Mouse (Mus musculus): ENCODE data around the gene Tmem252. TPM values are rescaled to one million over a fixed set of nuclear protein-coding genes. Genes with fewer than 3 reads are reported as not detected.
"Not testable (repeated sequence)": the region's sequence is repeated elsewhere in the genome, so short reads cannot be mapped to it uniquely, and the experiment has no call there.

Gene Tmem252
- polyA plus RNA-seq, 1 experiment from 2014 or later: 3.9 TPM

DNA sequence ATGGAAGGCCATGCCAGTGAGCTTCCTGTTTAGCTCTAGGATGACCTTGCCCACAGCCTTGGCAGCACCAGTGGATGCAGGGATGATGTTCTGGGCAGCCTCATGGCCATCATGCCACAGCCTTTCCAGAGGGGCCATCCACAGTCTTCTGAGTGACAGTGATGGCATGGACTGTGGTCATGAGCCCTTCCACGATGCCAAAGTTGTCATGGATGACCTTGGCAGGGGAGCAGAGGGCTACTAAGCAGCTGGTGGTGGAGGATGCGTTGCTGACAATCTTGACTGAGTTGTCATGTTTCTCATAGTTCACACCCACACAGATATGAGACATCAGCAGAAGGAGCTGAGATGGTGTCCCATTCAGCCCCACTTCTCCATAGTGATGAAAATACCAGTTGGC, 18.9 kb downstream of the Tmem252 start:
- no peak overlapping the region for H3K4me3 ChIP-seq (ENCODE audit: low read length)
- H3K9me3 ChIP-seq (replicated peaks; ENCODE audit: control insufficient read depth, low read length): no peaks in the 10 kb centered on the region
- no peak overlapping the region for H3K27ac ChIP-seq (ENCODE audit: low read length)
- WGBS: 56% methylated on average over 2 of the region's 2 CpGs
- H3K4me2 ChIP-seq (ENCODE audit: low read depth, low read length): no peak overlapping the region
- peaks cover 11% of the 10 kb centered on the region for H3K4me1 ChIP-seq (ENCODE audit: control insufficient read depth, insufficient read depth, low read length)
- no peak overlapping the region for H3K9ac ChIP-seq (ENCODE audit: low read length)
- H3K36me3 ChIP-seq (ENCODE audit: control insufficient read depth, insufficient read depth): peaks cover 3% of the 10 kb centered on the region; the same call in 1 of the 2 replicates
- ATAC-seq (replicated peaks; ENCODE audit: extremely low read depth, insufficient read depth, low FRiP score): no peak
- no peaks in the 10 kb centered on the region for H3K27me3 ChIP-seq (ENCODE audit: control insufficient read depth, insufficient read depth, low read length)

DNA sequence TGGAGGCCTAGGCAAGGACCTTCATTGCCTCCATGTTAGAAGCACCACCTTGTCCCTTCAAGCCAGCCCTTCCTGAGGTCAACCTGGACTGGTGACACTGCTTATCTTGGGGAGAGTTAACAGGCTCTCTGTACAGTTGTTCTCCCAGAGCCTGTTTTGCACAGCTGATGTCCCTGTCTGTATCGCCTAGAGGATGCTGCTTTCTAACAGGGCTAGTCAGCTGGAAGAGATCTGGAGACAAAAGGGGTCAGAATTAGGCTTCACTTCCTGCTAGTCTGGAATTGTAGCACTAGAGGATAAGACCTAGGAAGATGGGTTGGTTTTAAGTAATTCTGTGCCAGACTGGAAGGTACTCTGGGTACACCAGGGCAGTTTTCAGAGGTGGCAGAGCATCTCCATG, 24.1 kb downstream of the Tmem252 start:
- Histone ChIP-seq H3K4me2 (ENCODE audit: low read depth, low read length) (no peak overlapping the region), H3K27me3 (ENCODE audit: control insufficient read depth, insufficient read depth, low read length) (no peaks in the 10 kb centered on the region), H3K4me1 (ENCODE audit: control insufficient read depth, insufficient read depth, low read length) (peaks cover 11% of the 10 kb centered on the region), H3K36me3 (ENCODE audit: control insufficient read depth, insufficient read depth) (no peaks in the 10 kb centered on the region), H3K9me3 (replicated peaks; ENCODE audit: control insufficient read depth, low read length) (no peaks in the 10 kb centered on the region), H3K4me3 (ENCODE audit: low read length) (no peak overlapping the region), H3K9ac (ENCODE audit: low read length) (no peak overlapping the region), H3K27ac (ENCODE audit: low read length) (no peak overlapping the region)
- WGBS: 48% methylated on average over 1 of the region's 1 CpGs
- ATAC-seq (replicated peaks; ENCODE audit: extremely low read depth, insufficient read depth, low FRiP score): no peak

DNA sequence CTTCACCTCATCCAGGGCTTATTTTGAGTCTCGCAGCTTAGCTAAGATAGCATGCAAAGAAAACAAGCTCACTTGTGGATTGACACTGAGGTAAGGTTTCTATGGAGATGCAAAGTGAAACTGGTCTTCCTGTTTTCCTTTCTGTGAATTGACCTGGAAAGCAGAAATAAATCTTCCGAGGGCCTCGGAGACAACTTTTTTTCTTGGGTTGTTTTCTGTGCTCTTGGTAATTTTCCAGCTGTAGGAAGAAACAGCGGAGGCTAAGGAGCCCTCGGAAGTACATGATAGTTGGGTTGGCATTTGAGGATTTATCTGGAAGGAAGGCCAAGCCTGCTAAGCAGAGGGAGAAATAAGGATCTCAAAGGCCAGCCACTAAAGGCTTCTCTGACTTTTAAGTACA, 24.8 kb downstream of the Tmem252 start:
- H3K27me3 ChIP-seq (ENCODE audit: control insufficient read depth, insufficient read depth, low read length): no peaks in the 10 kb centered on the region
- 0 out of 2 replicates have a peak overlapping the region, but pooled peaks have one; percentile 9 for H3K4me2 ChIP-seq (ENCODE audit: low read depth, low read length)
- H3K36me3 ChIP-seq (ENCODE audit: control insufficient read depth, insufficient read depth): no peaks in the 10 kb centered on the region
- no peaks in the 10 kb centered on the region for H3K9me3 ChIP-seq (replicated peaks; ENCODE audit: control insufficient read depth, low read length)
- no peak overlapping the region for H3K27ac ChIP-seq (ENCODE audit: low read length)
- H3K4me3 ChIP-seq (ENCODE audit: low read length): no peak overlapping the region
- peaks cover 11% of the 10 kb centered on the region for H3K4me1 ChIP-seq (ENCODE audit: control insufficient read depth, insufficient read depth, low read length)
- WGBS: 44% methylated on average over 5 of the region's 5 CpGs
- no peak overlapping the region for H3K9ac ChIP-seq (ENCODE audit: low read length)
- no peak for ATAC-seq (replicated peaks; ENCODE audit: extremely low read depth, insufficient read depth, low FRiP score)

DNA sequence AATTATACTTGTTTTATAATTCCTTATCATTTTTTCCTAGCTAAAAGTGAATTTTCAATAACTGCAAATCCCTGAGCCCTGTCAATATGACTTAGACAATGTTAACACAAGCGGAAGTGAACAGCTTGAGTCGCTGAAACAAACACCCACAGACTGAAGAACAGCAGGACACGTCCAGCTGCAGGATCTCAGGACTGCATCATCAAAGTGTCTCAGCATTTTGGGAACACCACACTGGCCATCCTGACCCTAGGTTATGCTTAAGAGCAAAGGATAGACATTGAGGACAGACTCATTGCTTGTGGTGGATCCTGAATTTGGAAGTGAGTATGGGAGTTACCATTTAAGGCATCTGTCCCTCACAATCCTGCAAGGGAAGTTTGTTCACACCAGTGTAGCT, 25.4 kb downstream of the Tmem252 start:
- Histone ChIP-seq H3K9me3 (replicated peaks; ENCODE audit: control insufficient read depth, low read length) (no peaks in the 10 kb centered on the region), H3K9ac (ENCODE audit: low read length) (no peak overlapping the region), H3K4me1 (ENCODE audit: control insufficient read depth, insufficient read depth, low read length) (peaks cover 11% of the 10 kb centered on the region), H3K4me2 (ENCODE audit: low read depth, low read length) (no peak overlapping the region), H3K27ac (ENCODE audit: low read length) (no peak overlapping the region), H3K27me3 (ENCODE audit: control insufficient read depth, insufficient read depth, low read length) (no peaks in the 10 kb centered on the region), H3K4me3 (ENCODE audit: low read length) (no peak overlapping the region), H3K36me3 (ENCODE audit: control insufficient read depth, insufficient read depth) (no peaks in the 10 kb centered on the region)
- WGBS: 74% methylated on average over 3 of the region's 3 CpGs
- ATAC-seq (replicated peaks; ENCODE audit: extremely low read depth, insufficient read depth, low FRiP score): no peak

DNA sequence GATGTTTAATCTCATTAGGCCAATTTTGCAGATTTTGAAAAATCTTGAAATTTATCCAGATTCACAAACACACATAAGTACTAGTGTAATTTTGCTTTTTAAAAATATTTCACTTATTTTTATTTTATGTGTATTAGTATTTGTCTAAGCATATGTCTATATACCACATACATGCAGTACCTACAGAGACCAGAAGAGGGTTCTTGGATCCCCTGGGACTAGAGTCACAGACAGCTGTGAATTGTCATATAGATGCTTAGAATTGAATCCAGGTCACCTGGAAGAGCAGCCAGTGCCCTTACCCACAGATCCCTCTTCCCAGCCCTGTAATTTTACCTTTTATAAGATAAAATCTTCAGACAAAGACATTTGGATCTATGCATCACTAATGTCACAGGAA, 26.1 kb downstream of the Tmem252 start:
- Histone ChIP-seq H3K4me1 (ENCODE audit: control insufficient read depth, insufficient read depth, low read length) (peaks cover 11% of the 10 kb centered on the region), H3K4me2 (ENCODE audit: low read depth, low read length) (no peak overlapping the region), H3K36me3 (ENCODE audit: control insufficient read depth, insufficient read depth) (no peaks in the 10 kb centered on the region), H3K27ac (ENCODE audit: low read length) (no peak overlapping the region), H3K27me3 (ENCODE audit: control insufficient read depth, insufficient read depth, low read length) (no peaks in the 10 kb centered on the region), H3K9ac (ENCODE audit: low read length) (no peak overlapping the region), H3K9me3 (replicated peaks; ENCODE audit: control insufficient read depth, low read length) (no peaks in the 10 kb centered on the region), H3K4me3 (ENCODE audit: low read length) (no peak overlapping the region)
- ATAC-seq (replicated peaks; ENCODE audit: extremely low read depth, insufficient read depth, low FRiP score): no peak

DNA sequence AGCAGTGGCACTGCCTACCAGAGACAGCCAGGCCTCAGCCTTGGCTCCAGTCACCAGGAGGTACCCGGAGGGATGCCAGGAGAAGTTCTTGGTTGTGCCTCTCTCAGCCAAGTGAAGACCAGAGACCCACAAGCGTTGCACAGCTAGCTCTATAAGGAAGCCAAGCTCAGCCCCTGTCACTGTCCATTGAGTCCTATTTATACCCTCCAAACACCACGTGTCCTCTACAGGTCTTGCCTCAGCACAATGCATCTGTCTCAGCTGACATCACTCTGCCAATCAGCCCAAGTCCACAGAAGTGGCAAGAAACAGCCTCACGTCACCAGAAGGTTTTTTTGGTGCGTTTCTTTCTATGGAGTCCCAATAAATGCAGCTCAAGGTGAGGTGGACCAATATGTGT, 26.9 kb downstream of the Tmem252 start:
- no peak overlapping the region for H3K27ac ChIP-seq (ENCODE audit: low read length)
- ATAC-seq (replicated peaks; ENCODE audit: extremely low read depth, insufficient read depth, low FRiP score): no peak
- no peak overlapping the region for H3K4me2 ChIP-seq (ENCODE audit: low read depth, low read length)
- H3K4me1 ChIP-seq (ENCODE audit: control insufficient read depth, insufficient read depth, low read length): peaks cover 17% of the 10 kb centered on the region
- no peaks in the 10 kb centered on the region for H3K36me3 ChIP-seq (ENCODE audit: control insufficient read depth, insufficient read depth)
- no peak overlapping the region for H3K9ac ChIP-seq (ENCODE audit: low read length)
- no peaks in the 10 kb centered on the region for H3K27me3 ChIP-seq (ENCODE audit: control insufficient read depth, insufficient read depth, low read length)
- 59% methylated on average over 5 of the region's 5 CpGs for WGBS
- H3K4me3 ChIP-seq (ENCODE audit: low read length): no peak overlapping the region
- no peaks in the 10 kb centered on the region for H3K9me3 ChIP-seq (replicated peaks; ENCODE audit: control insufficient read depth, low read length)

DNA sequence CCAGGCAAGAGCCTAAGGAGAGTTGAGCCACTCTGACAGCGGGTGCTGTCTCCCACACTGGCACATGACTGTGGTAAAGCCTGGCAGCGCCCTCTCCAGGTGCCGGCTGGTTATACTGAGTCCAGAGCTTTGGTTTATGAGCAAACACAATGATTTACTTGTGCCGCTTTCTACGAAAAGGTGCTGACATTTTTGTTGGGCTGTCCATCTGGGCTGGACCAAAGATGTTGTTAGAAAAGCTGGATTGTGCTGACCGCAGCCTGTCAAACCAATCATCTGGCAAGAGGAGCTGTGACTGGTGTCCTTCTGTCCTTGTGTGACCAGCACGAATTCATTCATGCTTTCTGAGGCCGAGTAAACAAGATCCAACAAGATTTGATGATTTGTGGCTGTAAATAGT, 27.9 kb downstream of the Tmem252 start:
- no peaks in the 10 kb centered on the region for H3K9me3 ChIP-seq (replicated peaks; ENCODE audit: control insufficient read depth, low read length)
- H3K4me1 ChIP-seq (ENCODE audit: control insufficient read depth, insufficient read depth, low read length): peaks cover 22% of the 10 kb centered on the region
- no peak overlapping the region for H3K4me2 ChIP-seq (ENCODE audit: low read depth, low read length)
- no peaks in the 10 kb centered on the region for H3K27me3 ChIP-seq (ENCODE audit: control insufficient read depth, insufficient read depth, low read length)
- H3K9ac ChIP-seq (ENCODE audit: low read length): no peak overlapping the region
- no peaks in the 10 kb centered on the region for H3K36me3 ChIP-seq (ENCODE audit: control insufficient read depth, insufficient read depth)
- WGBS: 74% methylated on average over 8 of the region's 8 CpGs
- no peak for ATAC-seq (replicated peaks; ENCODE audit: extremely low read depth, insufficient read depth, low FRiP score)
- H3K27ac ChIP-seq (ENCODE audit: low read length): no peak overlapping the region
- H3K4me3 ChIP-seq (ENCODE audit: low read length): no peak overlapping the region

DNA sequence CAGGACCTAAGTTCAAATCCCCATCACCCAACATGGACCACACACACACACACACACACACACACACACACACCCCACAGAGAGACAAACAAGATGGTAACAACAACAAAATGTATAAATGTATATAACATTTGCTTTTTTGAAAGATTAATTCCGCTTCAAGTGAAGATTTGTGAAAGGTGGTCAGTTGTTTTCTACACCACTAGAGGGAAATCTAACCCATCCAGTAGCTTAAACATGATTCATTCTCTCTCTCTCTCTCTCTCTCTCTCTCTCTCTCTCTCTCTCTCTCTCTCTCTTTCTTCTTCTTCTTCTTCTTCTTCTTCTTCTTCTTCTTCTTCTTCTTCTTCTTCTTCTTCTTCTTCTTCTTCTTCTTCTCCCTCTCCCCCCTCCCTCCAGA, 29.4 kb downstream of the Tmem252 start:
- H3K36me3 ChIP-seq (ENCODE audit: control insufficient read depth, insufficient read depth); H3K27me3 ChIP-seq (ENCODE audit: control insufficient read depth, insufficient read depth, low read length); H3K27ac ChIP-seq (ENCODE audit: low read length); H3K9ac ChIP-seq (ENCODE audit: low read length); H3K4me3 ChIP-seq (ENCODE audit: low read length); H3K4me2 ChIP-seq (ENCODE audit: low read depth, low read length); ATAC-seq (replicated peaks; ENCODE audit: extremely low read depth, insufficient read depth, low FRiP score); H3K9me3 ChIP-seq (replicated peaks; ENCODE audit: control insufficient read depth, low read length): not testable (repeated sequence)
- H3K4me1 ChIP-seq (ENCODE audit: control insufficient read depth, insufficient read depth, low read length): peaks cover 35% of the 10 kb centered on the region
- WGBS: 60% methylated on average over 1 of the region's 1 CpGs

DNA sequence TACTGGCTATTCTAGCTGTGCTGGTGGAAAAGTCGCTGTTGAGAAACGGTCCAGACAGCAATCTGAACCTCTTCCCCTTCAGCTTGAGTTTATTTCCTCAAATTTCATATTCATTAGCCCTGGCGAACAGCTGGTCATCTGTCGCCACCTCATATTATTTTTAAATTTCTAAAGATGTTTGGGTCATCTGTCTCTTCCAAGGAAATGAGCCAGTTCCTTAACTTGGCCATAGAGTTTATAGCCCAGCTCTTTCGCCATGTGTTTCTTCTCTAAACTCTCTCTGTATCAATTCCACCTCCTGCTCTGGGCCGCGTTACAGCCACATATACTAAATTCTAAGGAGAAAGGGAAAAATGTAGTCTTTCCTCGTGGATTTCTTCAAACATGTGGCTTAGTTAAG, 29.9 kb downstream of the Tmem252 start:
- Histone ChIP-seq H3K9ac (ENCODE audit: low read length) (no peak overlapping the region), H3K4me2 (ENCODE audit: low read depth, low read length) (no peak overlapping the region), H3K27me3 (ENCODE audit: control insufficient read depth, insufficient read depth, low read length) (no peaks in the 10 kb centered on the region), H3K9me3 (replicated peaks; ENCODE audit: control insufficient read depth, low read length) (no peaks in the 10 kb centered on the region), H3K36me3 (ENCODE audit: control insufficient read depth, insufficient read depth) (no peaks in the 10 kb centered on the region), H3K4me1 (ENCODE audit: control insufficient read depth, insufficient read depth, low read length) (peaks cover 38% of the 10 kb centered on the region), H3K4me3 (ENCODE audit: low read length) (no peak overlapping the region), H3K27ac (ENCODE audit: low read length) (no peak overlapping the region)
- ATAC-seq (replicated peaks; ENCODE audit: extremely low read depth, insufficient read depth, low FRiP score): no peak
- WGBS: 70% methylated on average over 8 of the region's 8 CpGs

DNA sequence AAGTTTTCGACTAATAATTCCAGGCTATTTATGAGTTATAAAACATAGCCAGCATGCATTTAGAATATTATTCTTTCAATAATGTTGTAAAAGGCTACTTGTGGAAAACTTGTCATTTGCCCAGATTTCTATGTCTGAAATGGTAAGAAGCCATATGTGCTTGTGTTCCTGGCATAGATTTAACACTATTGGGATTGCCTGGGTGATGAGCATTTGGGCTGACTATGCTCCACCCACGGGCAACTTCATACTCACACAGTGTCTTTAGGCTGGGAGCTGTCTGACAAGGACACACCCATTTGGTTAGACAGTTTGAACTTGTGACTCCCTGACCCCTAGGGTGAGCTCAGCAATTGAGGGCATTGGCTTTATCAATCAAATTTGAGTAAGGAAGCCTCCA, 30.5 kb downstream of the Tmem252 start:
- no peak for ATAC-seq (replicated peaks; ENCODE audit: extremely low read depth, insufficient read depth, low FRiP score)
- no peaks in the 10 kb centered on the region for H3K9me3 ChIP-seq (replicated peaks; ENCODE audit: control insufficient read depth, low read length)
- H3K4me1 ChIP-seq (ENCODE audit: control insufficient read depth, insufficient read depth, low read length): peaks cover 35% of the 10 kb centered on the region
- no peak overlapping the region for H3K4me2 ChIP-seq (ENCODE audit: low read depth, low read length)
- H3K27ac ChIP-seq (ENCODE audit: low read length): no peak overlapping the region
- no peaks in the 10 kb centered on the region for H3K27me3 ChIP-seq (ENCODE audit: control insufficient read depth, insufficient read depth, low read length)
- no peak overlapping the region for H3K9ac ChIP-seq (ENCODE audit: low read length)
- H3K36me3 ChIP-seq (ENCODE audit: control insufficient read depth, insufficient read depth): no peaks in the 10 kb centered on the region
- H3K4me3 ChIP-seq (ENCODE audit: low read length): no peak overlapping the region
- WGBS: 73% methylated on average over 2 of the region's 2 CpGs

Measured in heart, embryonic 16.5 days (tissue).